Mouse (Mus musculus) 3134 (cell line): Measurements from ENCODE around the gene Fam118b.

ENCODE experiments used
- DNase-seq: peaks from one replicate; pipeline ENCODE4 v3.0.0-alpha.2; 2011; ENCODE audit warnings: low spot score; ENCODE audit not compliant: insufficient read length; ENCODE audit errors: extremely low read depth

Fam118b gene

DNA sequence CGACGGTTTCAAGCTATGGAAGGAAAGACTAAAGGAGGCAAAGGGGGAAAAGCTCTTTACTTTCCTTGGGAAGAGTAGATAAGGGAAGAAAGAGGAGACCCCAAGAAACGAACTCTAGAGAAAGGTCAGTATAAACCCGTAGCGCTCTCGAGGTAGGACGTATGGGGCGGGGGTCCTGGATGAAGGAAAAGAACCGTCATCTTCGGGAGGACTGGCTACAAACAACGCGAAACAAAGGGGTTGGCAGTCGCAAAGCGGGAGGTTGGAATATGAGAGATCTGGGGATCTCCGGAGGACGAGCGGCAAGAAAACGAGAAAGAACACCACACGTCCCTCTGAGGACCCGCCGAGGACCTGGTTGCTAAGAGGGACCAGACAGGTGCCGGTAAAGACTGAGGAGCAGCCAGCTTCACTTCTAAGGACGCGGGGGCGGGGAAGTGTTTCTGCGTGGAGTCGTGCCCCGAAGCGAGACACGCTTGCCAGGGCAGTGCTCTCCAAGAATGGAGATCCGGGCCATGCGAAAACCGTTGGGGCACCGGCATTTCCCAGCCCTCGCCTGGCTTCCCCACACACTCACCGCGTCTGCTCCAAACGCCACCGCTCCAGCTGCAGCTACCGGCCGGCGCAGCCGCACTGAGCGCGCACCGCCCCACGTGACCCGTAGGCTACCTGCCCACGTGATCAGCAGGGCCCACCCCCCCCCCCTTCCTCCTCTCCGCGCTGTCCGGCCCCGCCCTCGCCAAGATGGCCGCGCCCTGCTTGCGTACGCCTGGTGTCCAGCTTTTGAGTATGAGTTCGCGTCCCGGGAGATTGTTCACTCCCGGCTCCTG lies at the start of gene Fam118b, which contains the start of gene Rpusd4:
TSS of gene Fam118b (minus strand) at position 660 of the 830 bp plus-strand sequence.
TSS of gene Rpusd4 (plus strand) at position 720 of the 830 bp plus-strand sequence.
- DNase-seq = peak; percentile 91

DNA sequence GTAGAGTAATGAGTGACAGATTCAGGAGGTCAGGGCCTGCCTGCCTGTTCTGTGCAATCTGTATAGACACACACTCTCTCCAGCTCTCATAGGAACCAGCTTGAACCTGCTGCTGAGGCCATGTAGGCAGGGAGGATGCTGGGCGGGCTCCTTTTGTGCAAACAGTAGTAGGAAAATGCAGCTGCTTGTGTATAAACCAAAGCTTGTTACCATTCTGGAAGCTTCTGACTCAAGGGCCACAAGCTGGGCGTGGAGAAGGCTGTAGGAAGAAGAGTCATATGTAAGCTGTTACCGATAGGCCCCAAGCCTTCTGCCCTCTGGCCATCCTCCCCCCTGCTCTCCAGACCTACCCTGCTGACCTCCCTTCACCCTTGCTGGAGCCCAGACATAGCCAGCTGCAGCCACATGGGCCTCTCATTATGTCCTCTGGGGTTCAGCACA lies 49.2 kb upstream of the Fam118b start:
- no peak for DNase-seq

- DNase-seq = no peak
Observed at GRCm38 (mm10) chr9:35314254-35314653, 46.6 kb upstream of the Fam118b start.

DNA sequence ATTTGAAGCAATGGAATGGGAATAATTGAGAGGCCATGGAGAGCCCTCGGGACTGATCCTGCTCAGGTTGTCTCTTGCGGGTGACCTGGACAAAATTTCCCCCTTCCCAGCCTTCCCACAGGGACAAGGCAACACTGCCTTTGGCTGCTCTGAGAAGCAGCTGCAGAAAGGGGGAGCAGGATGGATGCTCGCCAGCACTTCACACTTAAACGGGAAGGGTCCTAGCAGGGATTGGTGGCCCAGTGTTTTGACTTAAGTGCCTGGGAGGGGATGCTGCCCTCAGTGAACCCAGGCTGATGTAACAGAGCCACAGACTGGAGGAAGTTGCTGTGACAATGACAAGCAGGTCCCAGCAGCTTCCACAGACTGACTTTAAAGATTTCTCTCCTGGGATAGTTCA lies 46.0 kb upstream of the Fam118b start:
- no peak for DNase-seq

GRCm38 (mm10) chr9:35312516-35312915 lies 44.9 kb upstream of the Fam118b start:
- DNase-seq = no peak

GRCm38 (mm10) chr9:35310377-35310776 lies 42.8 kb upstream of the Fam118b start:
- no peak for DNase-seq

- DNase-seq = no peak
Observed at GRCm38 (mm10) chr9:35307461-35307860, 39.9 kb upstream of the Fam118b start.

GRCm38 (mm10) chr9:35302172-35302571 lies 34.6 kb upstream of the Fam118b start:
- no peak for DNase-seq

DNA sequence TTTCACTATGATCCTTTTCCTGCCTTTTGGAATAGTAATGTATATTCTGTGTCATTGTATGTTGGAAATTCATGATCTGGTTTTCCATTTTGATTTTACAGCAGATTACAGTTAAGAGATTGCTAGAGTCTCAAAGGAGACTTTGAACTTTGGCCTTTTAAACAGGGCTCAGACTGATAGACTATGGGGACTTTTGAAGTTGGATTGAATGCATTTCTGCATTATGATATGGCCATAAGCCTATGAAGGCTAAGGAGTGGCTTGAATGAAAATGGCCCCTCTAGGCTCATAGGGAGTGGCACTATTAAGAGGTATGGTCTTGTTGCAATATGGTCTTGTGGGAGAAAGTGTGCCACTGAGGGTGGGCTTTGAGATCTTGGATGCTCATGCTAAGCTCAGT lies 30.2 kb upstream of the Fam118b start:
- no peak for DNase-seq

DNA sequence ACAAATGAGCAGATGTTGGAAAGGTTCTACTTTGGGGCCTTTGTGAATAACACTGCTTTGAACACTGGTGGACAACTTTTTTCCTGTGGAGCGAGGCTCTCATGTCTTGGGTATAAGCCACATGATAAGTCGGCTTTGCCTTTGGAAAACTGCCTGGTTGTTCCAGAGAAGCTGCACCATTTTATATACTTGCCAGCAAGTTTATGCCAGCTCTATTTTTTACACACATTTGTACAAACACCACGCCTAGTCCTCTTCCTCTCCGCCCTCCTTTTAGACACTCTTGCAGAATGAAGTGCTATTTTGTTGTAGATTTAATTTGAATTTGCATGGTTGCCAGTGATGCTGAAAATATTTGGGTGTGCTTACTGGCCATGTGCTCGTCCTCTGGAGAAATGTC lies 25.9 kb upstream of the Fam118b start:
- no peak for DNase-seq

DNA sequence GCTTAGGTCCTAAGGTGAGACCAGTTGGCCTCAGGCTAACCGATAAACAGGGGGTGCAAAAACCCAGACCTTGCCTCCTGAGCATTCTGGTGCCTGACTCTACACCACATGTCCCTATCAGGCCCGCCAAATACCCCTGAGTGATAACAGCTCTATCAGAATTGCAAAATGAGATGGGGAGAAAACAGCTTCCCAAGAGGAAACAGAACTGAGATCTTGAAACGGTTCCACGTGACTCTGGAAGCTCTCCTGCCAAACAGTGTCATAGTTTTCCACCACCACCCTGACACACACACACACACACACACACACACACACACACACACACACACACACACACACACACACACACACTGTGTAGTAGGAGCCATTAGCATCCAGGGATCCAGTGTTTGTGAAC lies 23.3 kb upstream of the Fam118b start:
- no peak for DNase-seq

DNA sequence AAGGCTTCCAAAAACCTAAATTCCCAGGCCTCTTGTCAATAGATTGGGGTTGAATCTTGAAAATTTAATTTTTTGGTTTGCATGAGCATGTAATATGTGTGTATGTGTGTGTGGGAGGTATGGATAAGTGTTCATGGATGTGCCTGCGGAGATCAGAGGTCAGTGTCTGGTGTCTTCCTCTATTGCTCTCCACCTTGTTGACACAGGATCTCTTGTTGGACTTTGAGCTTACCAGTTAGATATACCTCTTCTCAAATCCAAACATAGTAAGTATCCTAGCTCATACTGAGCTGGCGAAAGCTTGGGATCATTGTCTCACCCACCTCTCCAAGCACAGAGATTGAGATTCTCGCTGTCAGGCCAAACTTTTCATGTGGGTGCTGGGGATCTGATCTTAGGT lies 22.8 kb upstream of the Fam118b start:
- no peak for DNase-seq

- no peak for DNase-seq
Observed at GRCm38 (mm10) chr9:35289992-35290391, 22.4 kb upstream of the Fam118b start.

DNA sequence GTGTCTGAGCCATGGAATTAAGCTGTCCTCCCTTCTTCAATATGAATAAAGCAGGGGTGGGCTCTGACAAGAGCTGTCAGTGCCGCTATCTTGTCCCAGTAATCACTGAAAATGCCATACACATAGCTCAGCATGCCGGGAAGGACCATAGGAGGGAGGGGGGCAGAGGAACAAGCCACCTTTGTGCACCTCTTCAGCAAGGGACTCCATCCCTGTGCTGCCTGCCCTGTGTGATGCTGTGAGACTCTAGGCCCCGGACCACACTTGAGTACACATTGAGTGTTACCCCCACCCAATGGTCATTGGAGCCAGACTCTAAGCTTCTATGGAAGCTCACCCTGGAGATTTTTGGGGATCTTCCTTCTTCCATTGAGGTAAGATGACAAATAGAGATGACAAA lies 18.7 kb upstream of the Fam118b start:
- DNase-seq = no peak

DNA sequence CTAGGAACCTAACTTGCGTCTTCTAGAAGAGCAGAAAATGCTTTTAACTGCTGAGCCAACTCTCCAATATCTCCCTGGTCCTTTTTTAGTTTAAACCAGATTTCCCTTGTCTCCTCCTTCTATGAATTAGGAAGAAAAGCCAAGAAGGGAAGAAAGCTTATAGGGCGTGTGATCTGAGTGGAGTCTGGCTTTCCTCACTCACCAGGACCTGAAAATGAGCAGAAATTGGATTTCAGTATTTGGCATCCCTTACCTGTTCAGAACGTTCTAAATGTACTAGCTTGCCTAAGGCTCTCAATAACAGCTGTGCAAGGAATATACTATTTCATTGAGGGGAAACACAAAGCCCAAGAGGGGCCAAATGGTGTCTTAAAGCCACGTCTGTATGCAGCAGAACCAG lies 16.7 kb upstream of the Fam118b start:
- DNase-seq = no peak

GRCm38 (mm10) chr9:35283415-35284069 lies 15.9 kb upstream of the Fam118b start:
- no peak for DNase-seq

- DNase-seq = no peak
Observed at GRCm38 (mm10) chr9:35282851-35283200, 15.2 kb upstream of the Fam118b start.

- peak; percentile 30 for DNase-seq
Observed at GRCm38 (mm10) chr9:35282006-35282850, 14.6 kb upstream of the Fam118b start.

- no peak for DNase-seq
Observed at GRCm38 (mm10) chr9:35278451-35278850, 10.8 kb upstream of the Fam118b start.

- DNase-seq = no peak
Observed at GRCm38 (mm10) chr9:35277855-35278365, 10.3 kb upstream of the Fam118b start.
